Mouse (Mus musculus) megakaryocyte, embryonic 14.5 days (primary cell): ENCODE measurements around the gene Zfp219.

Experiments used
- FLI1 ChIP-seq: IDR thresholded peaks from 2 replicates; pipeline ENCODE4 v1.6.1; 2012; ENCODE audit warnings: low read length, inconsistent platforms, mixed read lengths
- GATA1 ChIP-seq: IDR thresholded peaks from 3 replicates; pipeline ENCODE4 v1.6.1; 2012; ENCODE audit warnings: mixed read lengths, low read length, inconsistent platforms, borderline replicate concordance

GRCm38 (mm10) chr14:52019051-52019589 lies 1.4 kb downstream of the Zfp219 start:
- TF ChIP-seq FLI1 (no peak), GATA1 (no peak)
